In genomic region chr2:75659629-75659960, GRCm38 (mm10) we compare ENCODE assay signal across 8 mouse cellular contexts. TPM values are rescaled to one million over a fixed set of nuclear protein-coding genes. Genes with fewer than 3 reads are reported as not detected.
DNase-seq lines count a peak whose midpoint lies in the region; ATAC-seq lines count a peak whose summit lies in the region.

No protein-coding gene starts in this region.

- H3K9ac ChIP-seq in intestine, embryonic 14.5 days (ENCODE audit: low read length), result peak overlapping the region; percentile 99

- intact Hi-C loops in gastrocnemius, postnatal 14 days (cut with DNase I; ENCODE audit: low total_unique reads), result no loop called here
- intact Hi-C loops in left cerebral cortex, postnatal 14 days (cut with DNase I), result loop anchor here (5.0 kb wide), 1 partner anchor 52 kb away; no protein-coding TSS in a partner anchor

- ATAC-seq in intestine, embryonic 14.5 days (replicated peaks; ENCODE audit: low FRiP score, low TSS enrichment, low read depth), result peak; percentile 70
- ATAC-seq in megakaryocyte-erythroid progenitor cell, adult 5-6 weeks (replicated peaks; ENCODE audit: low FRiP score, low TSS enrichment, poor library complexity, severe bottlenecking), result peak; percentile 35

- H3K9me3 ChIP-seq in intestine, embryonic 14.5 days (ENCODE audit: control insufficient read depth, low read length), result no peaks in the 10 kb centered on the region

- WGBS in intestine, embryonic 14.5 days, result under 1% methylated on average over 38 of the region's 47 CpGs

- no peaks in the 10 kb centered on the region for H3K27me3 ChIP-seq in intestine, embryonic 14.5 days (replicated peaks; ENCODE audit: control insufficient read depth, insufficient read depth, low read length)

- H3K4me1 ChIP-seq in intestine, embryonic 14.5 days (replicated peaks; ENCODE audit: control insufficient read depth, insufficient read depth, low read length), result peaks cover 14% of the 10 kb centered on the region; the same call in 1 of the 2 replicates

- peak overlapping the region; percentile 71 for H3K4me2 ChIP-seq in intestine, embryonic 14.5 days (ENCODE audit: low read length)

- peak overlapping the region; percentile 97 for H3K4me3 ChIP-seq in intestine, embryonic 14.5 days (ENCODE audit: low read depth, low read length)

- peaks cover 39% of the 10 kb centered on the region for H3K36me3 ChIP-seq in intestine, embryonic 14.5 days (ENCODE audit: control insufficient read depth, insufficient read depth, low read length)

- peak; percentile 93 to 98 for DNase-seq in adrenal gland, adult (ENCODE audit: inconsistent age in 2 of 2, low spot score in 1 of 2)
- DNase-seq in embryo, embryonic 10.5 days (ENCODE audit: low spot score), result peak; percentile 89
- DNase-seq in gastrocnemius, postnatal 14 days, result peak; percentile 96
- peak; percentile 96 for DNase-seq in intestine, embryonic 14.5 days (ENCODE audit: low spot score)
- peak; percentile 93 to 94 for DNase-seq in left cerebral cortex, postnatal 14 days (ENCODE audit: low spot score in 2 of 2)
- DNase-seq in right cerebral cortex, postnatal 14 days, result peak; percentile 99
- DNase-seq in urinary bladder, postnatal 25 days (ENCODE audit: low spot score), result peak; percentile 95

- H3K27ac ChIP-seq in intestine, embryonic 14.5 days (ENCODE audit: low read depth), result peak overlapping the region; percentile 97

RNA-seq across cellular contexts. Expression of gene Hnrnpa3, which starts 0.5 kb away (rescaled TPM):
- 100 to 1,000 TPM; 144 to 187 TPM for total RNA-seq in gastrocnemius, postnatal 14 days (2021)
- 230 TPM in 2 replicates for polyA plus RNA-seq in intestine, embryonic 14.5 days (2014; fragmentation: Nextera tagmentation; extraction: Ambion mirVana)
- total RNA-seq in left cerebral cortex, postnatal 14 days (2021), result 100 to 1,000 TPM; 263 to 314 TPM
- 791 and 833 TPM in 2 replicates for total RNA-seq in megakaryocyte-erythroid progenitor cell, adult 5-6 weeks (2014; fragmentation: Nextera tagmentation)
- total RNA-seq in megakaryocyte-erythroid progenitor cell, adult 5-6 weeks (2017), result 389 and 460 TPM in 2 replicates

RNA-seq across cellular contexts. Expression of gene Nfe2l2, which starts 44.8 kb away (rescaled TPM):
- 10 to 100 TPM; 25.6 to 31.3 TPM for total RNA-seq in gastrocnemius, postnatal 14 days (2021)
- polyA plus RNA-seq in intestine, embryonic 14.5 days (2014; fragmentation: Nextera tagmentation; extraction: Ambion mirVana), result 69.4 and 71.7 TPM in 2 replicates
- 10 to 100 TPM; 10.3 to 13.0 TPM for total RNA-seq in left cerebral cortex, postnatal 14 days (2021)
- total RNA-seq in megakaryocyte-erythroid progenitor cell, adult 5-6 weeks (2014; fragmentation: Nextera tagmentation), result 127 and 136 TPM in 2 replicates
- total RNA-seq in megakaryocyte-erythroid progenitor cell, adult 5-6 weeks (2017), result 123 and 130 TPM in 2 replicates

Comparison
In these comparisons a context has a peak if more than half of its experiments do, and no peak if none do; other contexts are left out.
1. Peak in every context shown above with its lines: DNase-seq, ATAC-seq, H3K4me3 ChIP-seq and H3K27ac ChIP-seq.